Mouse (Mus musculus): ENCODE measurements around the gene Shcbp1l. TPM values are rescaled to one million over a fixed set of nuclear protein-coding genes. Genes with fewer than 3 reads are reported as not detected.
"Not testable (repeated sequence)": the region's sequence is repeated elsewhere in the genome, so short reads cannot be mapped to it uniquely, and the experiment has no call there.

Gene Shcbp1l
- polyA plus RNA-seq, 1 experiment from 2014 or later = 0.37 TPM

GRCm38 (mm10) chr1:153456137-153456536 is 31.2 kb downstream of the Shcbp1l start:
- 87% methylated on average over 5 of the region's 5 CpGs for WGBS
- no peak overlapping the region for H3K4me3 ChIP-seq (ENCODE audit: low read depth, low read length)
- no peak overlapping the region for H3K9ac ChIP-seq (ENCODE audit: low read length)
- 0 out of 2 replicates have a peak, but pooled peaks have one; percentile 23 for ATAC-seq (ENCODE audit: insufficient read depth, low FRiP score, low TSS enrichment)
- H3K9me3 ChIP-seq (ENCODE audit: control insufficient read depth, low read length) = no peaks in the 10 kb centered on the region
- H3K36me3 ChIP-seq (ENCODE audit: control insufficient read depth, insufficient read depth, low read length) = peaks cover 19% of the 10 kb centered on the region
- H3K4me1 ChIP-seq (ENCODE audit: control insufficient read depth, insufficient read depth, low read length) = no peaks in the 10 kb centered on the region
- no peaks in the 10 kb centered on the region for H3K27me3 ChIP-seq (ENCODE audit: control insufficient read depth, insufficient read depth, low read length)
- no peak for DNase-seq (ENCODE audit: low spot score)
- H3K27ac ChIP-seq (ENCODE audit: low read depth, low read length) = no peak overlapping the region
- H3K4me2 ChIP-seq (ENCODE audit: low read depth) = no peak overlapping the region

- no peak overlapping the region for H3K4me3 ChIP-seq (ENCODE audit: low read depth, low read length)
- no peak overlapping the region for H3K27ac ChIP-seq (ENCODE audit: low read depth, low read length)
- H3K9me3 ChIP-seq (ENCODE audit: control insufficient read depth, low read length) = no peaks in the 10 kb centered on the region
- H3K36me3 ChIP-seq (ENCODE audit: control insufficient read depth, insufficient read depth, low read length) = peaks cover 24% of the 10 kb centered on the region
- H3K4me2 ChIP-seq (ENCODE audit: low read depth) = no peak overlapping the region
- no peaks in the 10 kb centered on the region for H3K27me3 ChIP-seq (ENCODE audit: control insufficient read depth, insufficient read depth, low read length)
- no peak overlapping the region for H3K9ac ChIP-seq (ENCODE audit: low read length)
- WGBS = 92% methylated on average over 1 of the region's 1 CpGs
- H3K4me1 ChIP-seq (ENCODE audit: control insufficient read depth, insufficient read depth, low read length) = no peaks in the 10 kb centered on the region
- ATAC-seq (ENCODE audit: insufficient read depth, low FRiP score, low TSS enrichment) = no peak
- DNase-seq (ENCODE audit: low spot score) = no peak
Observed at GRCm38 (mm10) chr1:153461796-153462195, 36.8 kb downstream of the Shcbp1l start.

GRCm38 (mm10) chr1:153479296-153479695 is 54.3 kb downstream of the Shcbp1l start:
- no peak for DNase-seq (ENCODE audit: low spot score)
- Histone ChIP-seq H3K9ac (ENCODE audit: low read length) (no peak overlapping the region), H3K4me2 (ENCODE audit: low read depth) (no peak overlapping the region), H3K27me3 (ENCODE audit: control insufficient read depth, insufficient read depth, low read length) (no peaks in the 10 kb centered on the region), H3K36me3 (ENCODE audit: control insufficient read depth, insufficient read depth, low read length) (peaks cover 17% of the 10 kb centered on the region; the same call in 1 of the 2 replicates), H3K27ac (ENCODE audit: low read depth, low read length) (no peak overlapping the region), H3K4me1 (ENCODE audit: control insufficient read depth, insufficient read depth, low read length) (peaks cover 2% of the 10 kb centered on the region; the same call in 1 of the 2 replicates), H3K4me3 (ENCODE audit: low read depth, low read length) (no peak overlapping the region), H3K9me3 (ENCODE audit: control insufficient read depth, low read length) (no peaks in the 10 kb centered on the region)
- no peak for ATAC-seq (ENCODE audit: insufficient read depth, low FRiP score, low TSS enrichment)
- WGBS = 87% methylated on average over 1 of the region's 1 CpGs

GRCm38 (mm10) chr1:153480386-153481024 is 55.5 kb downstream of the Shcbp1l start:
- Histone ChIP-seq H3K9ac (ENCODE audit: low read length) (no peak overlapping the region), H3K4me1 (ENCODE audit: control insufficient read depth, insufficient read depth, low read length) (peaks cover 2% of the 10 kb centered on the region; the same call in 1 of the 2 replicates), H3K4me2 (ENCODE audit: low read depth) (no peak overlapping the region), H3K36me3 (ENCODE audit: control insufficient read depth, insufficient read depth, low read length) (peaks cover 12% of the 10 kb centered on the region; the same call in 1 of the 2 replicates), H3K27ac (ENCODE audit: low read depth, low read length) (no peak overlapping the region), H3K9me3 (ENCODE audit: control insufficient read depth, low read length) (no peaks in the 10 kb centered on the region), H3K4me3 (ENCODE audit: low read depth, low read length) (no peak overlapping the region), H3K27me3 (ENCODE audit: control insufficient read depth, insufficient read depth, low read length) (no peaks in the 10 kb centered on the region)
- WGBS = 39% methylated on average over 1 of the region's 1 CpGs
- DNase-seq (ENCODE audit: low spot score) (peak; percentile 75), ATAC-seq (ENCODE audit: insufficient read depth, low FRiP score, low TSS enrichment) (no peak)

GRCm38 (mm10) chr1:153481025-153481412 is 56.1 kb downstream of the Shcbp1l start:
- Histone ChIP-seq H3K9me3 (ENCODE audit: control insufficient read depth, low read length) (no peaks in the 10 kb centered on the region), H3K9ac (ENCODE audit: low read length) (no peak overlapping the region), H3K4me1 (ENCODE audit: control insufficient read depth, insufficient read depth, low read length) (peaks cover 2% of the 10 kb centered on the region; the same call in 1 of the 2 replicates), H3K27ac (ENCODE audit: low read depth, low read length) (no peak overlapping the region), H3K36me3 (ENCODE audit: control insufficient read depth, insufficient read depth, low read length) (peaks cover 12% of the 10 kb centered on the region; the same call in 1 of the 2 replicates), H3K4me2 (ENCODE audit: low read depth) (no peak overlapping the region), H3K4me3 (ENCODE audit: low read depth, low read length) (no peak overlapping the region), H3K27me3 (ENCODE audit: control insufficient read depth, insufficient read depth, low read length) (no peaks in the 10 kb centered on the region)
- DNase-seq (ENCODE audit: low spot score) (no peak), ATAC-seq (ENCODE audit: insufficient read depth, low FRiP score, low TSS enrichment) (no peak)
- 83% methylated on average over 1 of the region's 1 CpGs for WGBS

- peak overlapping the region; percentile 67 for H3K4me2 ChIP-seq (ENCODE audit: low read depth)
- no peaks in the 10 kb centered on the region for H3K9me3 ChIP-seq (ENCODE audit: control insufficient read depth, low read length)
- peaks cover 2% of the 10 kb centered on the region; the same call in 1 of the 2 replicates for H3K4me1 ChIP-seq (ENCODE audit: control insufficient read depth, insufficient read depth, low read length)
- H3K27ac ChIP-seq (ENCODE audit: low read depth, low read length) = no peak overlapping the region
- no peak for ATAC-seq (ENCODE audit: insufficient read depth, low FRiP score, low TSS enrichment)
- H3K4me3 ChIP-seq (ENCODE audit: low read depth, low read length) = peak overlapping the region; percentile 100
- no peaks in the 10 kb centered on the region for H3K27me3 ChIP-seq (ENCODE audit: control insufficient read depth, insufficient read depth, low read length)
- peaks cover 4% of the 10 kb centered on the region; the same call in 1 of the 2 replicates for H3K36me3 ChIP-seq (ENCODE audit: control insufficient read depth, insufficient read depth, low read length)
- no peak overlapping the region for H3K9ac ChIP-seq (ENCODE audit: low read length)
- 62% methylated on average over 2 of the region's 2 CpGs for WGBS
- DNase-seq (ENCODE audit: low spot score) = no peak
Observed at GRCm38 (mm10) chr1:153485201-153485796, 60.3 kb downstream of the Shcbp1l start.

- peak overlapping the region; percentile 100 for H3K4me3 ChIP-seq (ENCODE audit: low read depth, low read length)
- not testable (repeated sequence) for H3K27me3 ChIP-seq (ENCODE audit: control insufficient read depth, insufficient read depth, low read length); H3K27ac ChIP-seq (ENCODE audit: low read depth, low read length); H3K9me3 ChIP-seq (ENCODE audit: control insufficient read depth, low read length); DNase-seq (ENCODE audit: low spot score); H3K36me3 ChIP-seq (ENCODE audit: control insufficient read depth, insufficient read depth, low read length); ATAC-seq (ENCODE audit: insufficient read depth, low FRiP score, low TSS enrichment); H3K4me1 ChIP-seq (ENCODE audit: control insufficient read depth, insufficient read depth, low read length)
- WGBS = 10% methylated on average over 6 of the region's 6 CpGs
- peak overlapping the region; percentile 67 for H3K4me2 ChIP-seq (ENCODE audit: low read depth)
- peak overlapping the region; percentile 100 for H3K9ac ChIP-seq (ENCODE audit: low read length)
Observed at GRCm38 (mm10) chr1:153486120-153486519, 61.2 kb downstream of the Shcbp1l start.

- H3K27ac ChIP-seq (ENCODE audit: low read depth, low read length) = peak overlapping the region; percentile 90
- WGBS = under 1% methylated on average over 57 of the region's 64 CpGs
- H3K4me1 ChIP-seq (ENCODE audit: control insufficient read depth, insufficient read depth, low read length) = peaks cover 2% of the 10 kb centered on the region; the same call in 1 of the 2 replicates
- DNase-seq (ENCODE audit: low spot score) = peak; percentile 70
- peak overlapping the region; percentile 100 for H3K4me3 ChIP-seq (ENCODE audit: low read depth, low read length)
- no peaks in the 10 kb centered on the region for H3K36me3 ChIP-seq (ENCODE audit: control insufficient read depth, insufficient read depth, low read length)
- ATAC-seq (ENCODE audit: insufficient read depth, low FRiP score, low TSS enrichment) = peak; percentile 75
- peak overlapping the region; percentile 100 for H3K9ac ChIP-seq (ENCODE audit: low read length)
- H3K27me3 ChIP-seq (ENCODE audit: control insufficient read depth, insufficient read depth, low read length) = no peaks in the 10 kb centered on the region
- H3K4me2 ChIP-seq (ENCODE audit: low read depth) = peak overlapping the region; percentile 67
- no peaks in the 10 kb centered on the region for H3K9me3 ChIP-seq (ENCODE audit: control insufficient read depth, low read length)
Observed at GRCm38 (mm10) chr1:153486767-153487499, 62.0 kb downstream of the Shcbp1l start.
